Mouse (Mus musculus) lung, postnatal 0 days (tissue): ENCODE data around the gene Syn2.

ENCODE experiments used
- CTCF ChIP-seq: IDR thresholded peaks from 2 replicates; pipeline ENCODE4 v1.5.1; 2016; ENCODE audit warnings: antibody characterized with exemption, mild to moderate bottlenecking
- EP300 ChIP-seq: IDR thresholded peaks from 2 replicates; pipeline ENCODE4 v1.6.1; 2016; ENCODE audit warnings: antibody characterized with exemption, mild to moderate bottlenecking, control low read depth

DNA sequence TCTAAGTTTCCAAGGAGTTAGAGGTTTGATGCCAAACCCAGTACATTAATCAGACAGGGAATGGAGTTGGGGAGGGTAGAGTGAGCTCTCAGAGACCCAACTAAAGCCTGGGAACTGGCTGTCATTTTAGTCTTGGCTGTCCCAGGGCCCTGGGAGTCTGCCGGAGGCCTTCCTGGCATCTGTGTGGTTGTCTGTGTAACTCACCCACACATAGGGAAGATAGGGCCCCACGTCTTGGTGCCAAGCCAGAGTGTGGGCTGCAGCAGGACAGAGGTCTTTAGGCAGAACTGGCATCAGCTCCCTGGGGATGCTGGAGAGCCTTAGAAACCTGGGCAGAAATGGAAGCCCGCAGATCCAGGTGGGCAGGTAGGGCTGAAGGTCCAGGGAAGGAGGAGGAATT lies 107.2 kb downstream of the Syn2 start:
- TF ChIP-seq CTCF = no peak
- TF ChIP-seq EP300 = no peak
